Mouse (Mus musculus): ENCODE measurements around the gene Tex38. TPM values are rescaled to one million over a fixed set of nuclear protein-coding genes. Genes with fewer than 3 reads are reported as not detected.

Tex38 gene
- polyA plus RNA-seq, 1 experiment from 2014 or later, result 0.28 TPM

DNA sequence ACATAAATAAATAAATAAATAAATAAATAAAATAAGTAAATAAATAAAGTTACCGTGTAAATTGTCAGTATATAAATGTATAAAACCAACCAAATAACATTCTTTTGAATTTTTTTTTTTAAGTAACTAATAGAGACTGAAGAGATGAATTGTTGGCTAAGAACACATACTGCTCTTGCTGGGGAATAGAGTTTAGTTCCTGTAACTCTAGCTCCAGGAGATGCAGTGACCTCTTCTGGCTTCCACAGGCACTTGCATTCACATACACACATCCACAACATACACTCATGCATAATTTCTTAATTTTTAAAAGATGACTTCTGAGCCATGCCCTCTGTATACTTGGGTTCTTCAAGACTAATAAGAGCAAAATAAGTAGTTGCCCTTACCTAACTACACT lies 26.0 kb downstream of the Tex38 start:
- no peak for ATAC-seq (ENCODE audit: insufficient read depth, low FRiP score)
- no peak overlapping the region for H3K4me2 ChIP-seq (ENCODE audit: low read depth, low read length)
- H3K27ac ChIP-seq (ENCODE audit: low read length), result no peak overlapping the region
- H3K27me3 ChIP-seq (ENCODE audit: control insufficient read depth, insufficient read depth, low read length), result no peaks in the 10 kb centered on the region
- peaks cover 9% of the 10 kb centered on the region; the same call in 1 of the 2 replicates for H3K36me3 ChIP-seq (ENCODE audit: control insufficient read depth, insufficient read depth, low read length)
- H3K9me3 ChIP-seq (replicated peaks; ENCODE audit: control insufficient read depth, low read length), result no peaks in the 10 kb centered on the region
- 91% methylated on average over 1 of the region's 1 CpGs for WGBS
- H3K4me3 ChIP-seq (replicated peaks; ENCODE audit: low read length), result no peak overlapping the region
- no peak overlapping the region for H3K9ac ChIP-seq (ENCODE audit: low read length)
- no peaks in the 10 kb centered on the region for H3K4me1 ChIP-seq (ENCODE audit: control insufficient read depth, insufficient read depth, low read length)

DNA sequence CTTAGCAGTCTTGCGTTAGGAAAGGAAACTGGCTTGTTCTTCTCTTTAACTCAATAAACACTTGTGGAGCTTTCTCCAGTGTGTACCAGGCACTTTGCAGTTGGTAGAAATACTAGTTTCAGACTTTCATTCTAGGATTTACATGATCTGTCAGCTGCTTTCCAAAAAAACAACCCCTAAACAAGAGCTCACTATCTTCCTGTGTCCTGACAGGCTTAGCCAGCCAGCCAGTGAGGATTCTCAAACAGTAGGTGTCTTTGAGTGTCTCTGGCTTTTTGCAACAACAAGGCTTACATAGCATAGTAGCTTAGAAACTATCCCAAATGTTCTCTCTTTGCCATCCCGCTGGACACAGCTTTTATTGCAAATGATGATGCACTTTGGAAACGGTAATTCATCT lies 26.7 kb downstream of the Tex38 start:
- peaks cover 9% of the 10 kb centered on the region for H3K36me3 ChIP-seq (ENCODE audit: control insufficient read depth, insufficient read depth, low read length)
- H3K9me3 ChIP-seq (replicated peaks; ENCODE audit: control insufficient read depth, low read length), result no peaks in the 10 kb centered on the region
- H3K4me3 ChIP-seq (replicated peaks; ENCODE audit: low read length), result no peak overlapping the region
- no peak overlapping the region for H3K9ac ChIP-seq (ENCODE audit: low read length)
- H3K4me1 ChIP-seq (ENCODE audit: control insufficient read depth, insufficient read depth, low read length), result no peaks in the 10 kb centered on the region
- H3K27me3 ChIP-seq (ENCODE audit: control insufficient read depth, insufficient read depth, low read length), result no peaks in the 10 kb centered on the region
- ATAC-seq (ENCODE audit: insufficient read depth, low FRiP score), result no peak
- WGBS, result 93% methylated on average over 3 of the region's 3 CpGs
- H3K27ac ChIP-seq (ENCODE audit: low read length), result no peak overlapping the region
- H3K4me2 ChIP-seq (ENCODE audit: low read depth, low read length), result no peak overlapping the region

DNA sequence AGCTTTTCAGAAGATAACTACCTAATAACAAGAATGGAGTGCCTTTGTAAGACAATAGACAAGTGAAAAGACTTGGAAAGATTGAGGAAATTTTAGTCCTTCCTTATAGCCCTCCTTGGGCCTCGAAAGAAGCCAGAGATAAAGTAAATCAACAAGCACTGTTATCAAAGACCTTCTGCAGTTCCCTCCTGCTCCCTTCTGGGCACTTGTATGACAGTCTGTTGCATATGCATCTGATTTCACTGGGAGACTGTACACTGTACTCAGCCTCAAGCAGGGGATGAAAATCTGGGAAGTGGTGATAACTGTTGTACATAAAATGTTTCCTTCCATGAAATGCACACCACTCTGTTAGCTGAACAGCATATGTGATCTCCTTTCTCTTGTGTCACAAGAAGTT lies 31.5 kb downstream of the Tex38 start:
- ATAC-seq (ENCODE audit: insufficient read depth, low FRiP score), result no peak
- Histone ChIP-seq H3K36me3 (ENCODE audit: control insufficient read depth, insufficient read depth, low read length) (peaks cover 9% of the 10 kb centered on the region), H3K9me3 (replicated peaks; ENCODE audit: control insufficient read depth, low read length) (no peaks in the 10 kb centered on the region), H3K27me3 (ENCODE audit: control insufficient read depth, insufficient read depth, low read length) (no peaks in the 10 kb centered on the region), H3K9ac (ENCODE audit: low read length) (no peak overlapping the region), H3K27ac (ENCODE audit: low read length) (no peak overlapping the region), H3K4me2 (ENCODE audit: low read depth, low read length) (no peak overlapping the region), H3K4me3 (replicated peaks; ENCODE audit: low read length) (no peak overlapping the region), H3K4me1 (ENCODE audit: control insufficient read depth, insufficient read depth, low read length) (no peaks in the 10 kb centered on the region)
- 70% methylated on average over 1 of the region's 1 CpGs for whole genome bisulfite sequencing

- Histone ChIP-seq H3K4me3 (replicated peaks; ENCODE audit: low read length) (no peak overlapping the region), H3K9me3 (replicated peaks; ENCODE audit: control insufficient read depth, low read length) (no peaks in the 10 kb centered on the region), H3K4me2 (ENCODE audit: low read depth, low read length) (no peak overlapping the region), H3K36me3 (ENCODE audit: control insufficient read depth, insufficient read depth, low read length) (peaks cover 6% of the 10 kb centered on the region; the same call in 1 of the 2 replicates), H3K9ac (ENCODE audit: low read length) (no peak overlapping the region), H3K4me1 (ENCODE audit: control insufficient read depth, insufficient read depth, low read length) (no peaks in the 10 kb centered on the region), H3K27ac (ENCODE audit: low read length) (no peak overlapping the region), H3K27me3 (ENCODE audit: control insufficient read depth, insufficient read depth, low read length) (no peaks in the 10 kb centered on the region)
- no peak for ATAC-seq (ENCODE audit: insufficient read depth, low FRiP score)
- WGBS, result 55% methylated on average over 1 of the region's 1 CpGs
Measured at GRCm38 (mm10) chr4:115748181-115748580, 32.6 kb downstream of the Tex38 start.

DNA sequence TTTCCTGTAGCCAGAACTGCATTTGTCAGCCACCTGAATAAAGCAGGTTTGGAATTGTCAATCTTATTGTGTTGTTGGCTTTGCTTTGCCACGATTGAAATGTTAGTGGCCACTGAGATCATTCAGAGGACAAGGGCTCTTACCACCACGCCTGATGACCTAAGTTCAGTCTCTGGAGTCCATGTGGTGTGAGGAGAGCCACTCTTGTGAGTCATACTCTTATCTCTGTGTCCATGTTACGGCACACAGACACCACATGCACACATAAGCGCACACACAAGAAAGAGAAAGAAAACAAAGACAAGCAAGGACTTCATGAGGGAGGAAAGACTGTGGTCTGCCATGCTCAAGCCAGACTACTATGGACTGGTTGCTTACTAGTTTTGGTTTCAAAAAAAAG lies 37.7 kb downstream of the Tex38 start:
- Histone ChIP-seq H3K9me3 (replicated peaks; ENCODE audit: control insufficient read depth, low read length) (no peaks in the 10 kb centered on the region), H3K4me2 (ENCODE audit: low read depth, low read length) (no peak overlapping the region), H3K9ac (ENCODE audit: low read length) (no peak overlapping the region), H3K36me3 (ENCODE audit: control insufficient read depth, insufficient read depth, low read length) (0 out of 2 replicates have a peak, but pooled peaks cover 6% of the 10 kb centered on the region), H3K27me3 (ENCODE audit: control insufficient read depth, insufficient read depth, low read length) (no peaks in the 10 kb centered on the region), H3K4me3 (replicated peaks; ENCODE audit: low read length) (no peak overlapping the region), H3K4me1 (ENCODE audit: control insufficient read depth, insufficient read depth, low read length) (peaks cover 11% of the 10 kb centered on the region; the same call in 1 of the 2 replicates), H3K27ac (ENCODE audit: low read length) (no peak overlapping the region)
- no peak for ATAC-seq (ENCODE audit: insufficient read depth, low FRiP score)
- WGBS, result 71% methylated on average over 4 of the region's 4 CpGs

- Histone ChIP-seq H3K4me2 (ENCODE audit: low read depth, low read length) (no peak overlapping the region), H3K4me1 (ENCODE audit: control insufficient read depth, insufficient read depth, low read length) (peaks cover 11% of the 10 kb centered on the region; the same call in 1 of the 2 replicates), H3K9me3 (replicated peaks; ENCODE audit: control insufficient read depth, low read length) (no peaks in the 10 kb centered on the region), H3K4me3 (replicated peaks; ENCODE audit: low read length) (no peak overlapping the region), H3K9ac (ENCODE audit: low read length) (no peak overlapping the region), H3K36me3 (ENCODE audit: control insufficient read depth, insufficient read depth, low read length) (0 out of 2 replicates have a peak, but pooled peaks cover 6% of the 10 kb centered on the region), H3K27me3 (ENCODE audit: control insufficient read depth, insufficient read depth, low read length) (no peaks in the 10 kb centered on the region), H3K27ac (ENCODE audit: low read length) (no peak overlapping the region)
- no peak for ATAC-seq (ENCODE audit: insufficient read depth, low FRiP score)
Measured at GRCm38 (mm10) chr4:115742658-115743057, 38.2 kb downstream of the Tex38 start.

- Histone ChIP-seq H3K9me3 (replicated peaks; ENCODE audit: control insufficient read depth, low read length) (no peaks in the 10 kb centered on the region), H3K9ac (ENCODE audit: low read length) (peak overlapping the region; percentile 81), H3K4me1 (ENCODE audit: control insufficient read depth, insufficient read depth, low read length) (peaks cover 20% of the 10 kb centered on the region), H3K4me2 (ENCODE audit: low read depth, low read length) (peak overlapping the region; percentile 73), H3K27ac (ENCODE audit: low read length) (no peak overlapping the region), H3K27me3 (ENCODE audit: control insufficient read depth, insufficient read depth, low read length) (no peaks in the 10 kb centered on the region), H3K4me3 (replicated peaks; ENCODE audit: low read length) (peak overlapping the region; percentile 64), H3K36me3 (ENCODE audit: control insufficient read depth, insufficient read depth, low read length) (no peaks in the 10 kb centered on the region)
- 32% methylated on average over 13 of the region's 13 CpGs for WGBS
- ATAC-seq (ENCODE audit: insufficient read depth, low FRiP score), result no peak
Measured at GRCm38 (mm10) chr4:115738481-115738985, 42.3 kb downstream of the Tex38 start.

GRCm38 (mm10) chr4:115737551-115738041 lies 43.2 kb downstream of the Tex38 start, which contains the start of gene Efcab14:
Efcab14 (plus strand) TSS chr4:115737744.
- peak within 1 kb of the TSS; percentile 73 for H3K4me2 ChIP-seq (ENCODE audit: low read depth, low read length)
- H3K27me3 ChIP-seq (ENCODE audit: control insufficient read depth, insufficient read depth, low read length), result no peaks in the 10 kb centered on the region
- H3K36me3 ChIP-seq (ENCODE audit: control insufficient read depth, insufficient read depth, low read length), result no peaks in the 10 kb centered on the region
- peak within 1 kb of the TSS; percentile 64 for H3K4me3 ChIP-seq (replicated peaks; ENCODE audit: low read length)
- H3K4me1 ChIP-seq (ENCODE audit: control insufficient read depth, insufficient read depth, low read length), result peaks cover 22% of the 10 kb centered on the region
- WGBS, result under 1% methylated on average over 45 of the region's 45 CpGs
- peak within 1 kb of the TSS; percentile 81 for H3K9ac ChIP-seq (ENCODE audit: low read length)
- peak within 1 kb of the TSS; percentile 89 for H3K27ac ChIP-seq (ENCODE audit: low read length)
- no peaks in the 10 kb centered on the region for H3K9me3 ChIP-seq (replicated peaks; ENCODE audit: control insufficient read depth, low read length)
- ATAC-seq (ENCODE audit: insufficient read depth, low FRiP score), result peak; percentile 99

GRCm38 (mm10) chr4:115734867-115735266 lies 46.0 kb downstream of the Tex38 start:
- Histone ChIP-seq H3K27me3 (ENCODE audit: control insufficient read depth, insufficient read depth, low read length) (no peaks in the 10 kb centered on the region), H3K27ac (ENCODE audit: low read length) (no peak overlapping the region), H3K4me3 (replicated peaks; ENCODE audit: low read length) (no peak overlapping the region), H3K9ac (ENCODE audit: low read length) (no peak overlapping the region), H3K4me1 (ENCODE audit: control insufficient read depth, insufficient read depth, low read length) (peaks cover 22% of the 10 kb centered on the region), H3K4me2 (ENCODE audit: low read depth, low read length) (no peak overlapping the region), H3K9me3 (replicated peaks; ENCODE audit: control insufficient read depth, low read length) (no peaks in the 10 kb centered on the region), H3K36me3 (ENCODE audit: control insufficient read depth, insufficient read depth, low read length) (no peaks in the 10 kb centered on the region)
- WGBS, result 56% methylated on average over 4 of the region's 4 CpGs
- ATAC-seq (ENCODE audit: insufficient read depth, low FRiP score), result no peak
